Mouse (Mus musculus) layer of hippocampus, postnatal 36 days (tissue): ENCODE results near the gene Avl9. TPM values are rescaled to one million over a fixed set of nuclear protein-coding genes. Genes with fewer than 3 reads are reported as not detected.

Experiments
- DNase-seq, 2 experiments: peaks; one replicate each; pipeline ENCODE4 v3.0.0; 2022
- total RNA-seq, 2 experiments: library from RNA; stranded (reverse); gene quantifications; 2 replicates each; pipeline ENCODE4 v1.2.3; 2021

Gene Avl9
- total RNA-seq, 2 experiments from 2014 or later, result 43.0 to 48.0 TPM

- DNase-seq, result no peak
Observed at GRCm38 (mm10) chr6:56796232-56796631, 81.5 kb downstream of the Avl9 start.

GRCm38 (mm10) chr6:56796668-56797141, 82.0 kb downstream of the Avl9 start:
- DNase-seq, result peak in 1 of 2 experiments; percentile 13

DNA sequence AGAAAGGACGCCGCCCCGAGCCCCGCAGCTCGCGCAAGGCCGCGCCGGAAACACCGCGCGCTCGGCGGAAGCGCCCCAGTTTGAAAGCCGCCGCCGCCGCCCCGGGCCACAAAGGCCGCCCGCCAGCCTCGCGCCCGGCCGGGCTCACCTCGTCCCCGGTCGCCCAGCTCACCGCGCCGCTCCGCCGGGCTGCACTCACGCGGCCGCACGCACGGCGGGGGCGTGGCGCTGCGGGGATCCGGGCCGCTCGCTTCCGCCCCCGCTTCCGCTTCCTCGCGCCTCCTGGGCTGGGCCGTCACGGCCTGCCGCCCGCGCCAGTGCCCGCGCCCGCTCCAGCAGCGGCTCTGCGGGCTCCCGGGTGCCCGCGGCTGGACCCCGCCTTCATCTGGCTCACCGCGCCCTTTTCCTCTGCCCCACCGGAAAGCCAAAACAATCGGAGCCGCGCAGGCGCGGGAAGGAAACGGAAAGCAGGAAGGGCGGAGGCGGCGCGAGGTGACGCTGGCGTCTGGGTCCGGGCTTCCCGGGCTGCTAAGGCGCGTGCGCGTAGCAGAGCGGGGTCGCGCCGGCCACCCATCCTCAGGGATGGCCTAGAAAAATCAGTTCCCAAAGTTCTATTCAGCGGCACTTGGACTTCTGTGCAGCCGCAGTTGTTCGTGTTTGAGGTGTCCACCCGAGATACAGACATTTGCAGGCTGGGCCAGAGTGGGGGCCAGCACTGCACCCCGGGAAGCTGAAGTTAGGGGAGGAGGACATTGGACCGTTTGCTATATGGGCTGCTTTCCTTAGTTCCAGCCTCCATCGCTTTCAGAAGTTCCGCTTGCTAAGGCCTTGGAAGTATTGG, 82.8 kb downstream of the Avl9 start, which contains the start of gene Kbtbd2:
Gene Kbtbd2, minus strand, starts transcription at position 503 of the 841 bp plus-strand sequence.
- DNase-seq, result peak; percentile 95

DNA sequence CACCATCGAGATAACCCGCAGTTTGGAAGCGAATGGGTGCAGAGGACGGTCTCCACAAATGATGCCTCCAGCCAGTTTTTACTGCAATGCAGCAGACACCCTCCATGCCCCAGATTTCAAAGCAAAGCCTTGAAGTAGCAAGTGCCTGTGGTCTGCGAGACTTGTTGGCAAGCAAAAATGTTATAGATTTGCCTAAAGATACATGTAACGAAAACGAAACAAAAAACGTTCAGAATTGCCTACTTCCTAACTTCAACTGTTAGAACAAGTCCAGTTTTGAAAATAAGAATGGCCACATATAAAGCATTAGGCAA, 83.4 kb downstream of the Avl9 start:
- DNase-seq, result no peak

- no peak for DNase-seq
Observed at GRCm38 (mm10) chr6:56805026-56805425, 90.3 kb downstream of the Avl9 start.

GRCm38 (mm10) chr6:56806195-56806594, 91.5 kb downstream of the Avl9 start:
- no peak for DNase-seq

GRCm38 (mm10) chr6:56808656-56809055, 94.0 kb downstream of the Avl9 start:
- peak in 1 of 2 experiments; percentile 28 for DNase-seq

Other genes starting within 250 kb of the Avl9 start
- 1 to 10 TPM; 3.6 to 3.7 TPM for gene Pde1c, start 145.8 kb upstream of the Avl9 start, total RNA-seq
- 10 to 100 TPM; 12.5 to 15.9 TPM for gene Lsm5, start 10.2 kb upstream of the Avl9 start, total RNA-seq
- 10 to 100 TPM; 57.4 to 59.7 TPM for gene Kbtbd2, start 82.9 kb downstream of the Avl9 start, total RNA-seq
- 10 to 100 TPM; 24.6 to 27.3 TPM for gene Fkbp9, start 117.2 kb downstream of the Avl9 start, total RNA-seq
- 10 to 100 TPM; 37.6 to 42.9 TPM for gene Nt5c3, start 209.0 kb downstream of the Avl9 start, total RNA-seq
- gene Vmn1r4, start 209.1 kb downstream of the Avl9 start, total RNA-seq, result under 1 TPM; 0.25 to 0.27 TPM